Mouse (Mus musculus): ENCODE measurements at regions not wholly inside any gene's neighbourhood (a gene's known extent, or its start where the extent isn't known, plus 50 kb on each side); places are given as distances from the start of the nearest gene placed in this dataset.
A peak's percentile ranks its signal among the peaks of the same experiment; 100 is the strongest.
"Not testable (repeated sequence)": the region's sequence is repeated elsewhere in the genome, so short reads cannot be mapped to it uniquely, and the experiment has no call there.

GRCm38 (mm10) chr11:63211501-63211900 lies 82.7 kb downstream of the Pmp22 start:
- DNase-seq, result no peak

GRCm38 (mm10) chr11:63213043-63213442 lies 84.3 kb downstream of the Pmp22 start:
- DNase-seq, result peak; percentile 63

GRCm38 (mm10) chr11:63213901-63214425 lies 85.2 kb downstream of the Pmp22 start:
- DNase-seq, result no peak

GRCm38 (mm10) chr11:63215993-63216392 lies 87.2 kb downstream of the Pmp22 start:
- DNase-seq, result no peak

- DNase-seq, result no peak
Measured at GRCm38 (mm10) chr11:63217049-63217448, 88.3 kb downstream of the Pmp22 start.

- DNase-seq, result no peak
Measured at GRCm38 (mm10) chr11:63226471-63226870, 97.7 kb downstream of the Pmp22 start.

- no peak for DNase-seq
Measured at GRCm38 (mm10) chr11:63230786-63231185, 102.0 kb downstream of the Pmp22 start.

GRCm38 (mm10) chr11:63233172-63233966 lies 104.6 kb downstream of the Pmp22 start:
- no peak for DNase-seq

GRCm38 (mm10) chr11:63234481-63234880 lies 105.7 kb downstream of the Pmp22 start:
- DNase-seq, result no peak

GRCm38 (mm10) chr11:63238655-63239054 lies 109.9 kb downstream of the Pmp22 start:
- DNase-seq, result no peak

GRCm38 (mm10) chr11:63243906-63244416 lies 115.2 kb downstream of the Pmp22 start:
- DNase-seq, result no peak

- no peak for DNase-seq
Measured at GRCm38 (mm10) chr11:63245041-63245440, 116.3 kb downstream of the Pmp22 start.

GRCm38 (mm10) chr11:63246052-63246661 lies 117.4 kb downstream of the Pmp22 start:
- DNase-seq, result no peak

GRCm38 (mm10) chr11:63252012-63252856 lies 123.5 kb downstream of the Pmp22 start:
- no peak for DNase-seq

- no peak for DNase-seq
Measured at GRCm38 (mm10) chr11:63252968-63253602, 124.3 kb downstream of the Pmp22 start.

- DNase-seq, result peak; percentile 33
Measured at GRCm38 (mm10) chr11:63264432-63265061, 135.8 kb downstream of the Pmp22 start.

- DNase-seq, result not testable (repeated sequence)
Measured at GRCm38 (mm10) chr11:63266290-63266689, 137.5 kb downstream of the Pmp22 start.

GRCm38 (mm10) chr11:63276641-63277040 lies 147.9 kb downstream of the Pmp22 start:
- DNase-seq, result no peak

- no peak for DNase-seq
Measured at GRCm38 (mm10) chr11:63281839-63282238, 153.1 kb downstream of the Pmp22 start.

GRCm38 (mm10) chr11:63282541-63282940 lies 153.8 kb downstream of the Pmp22 start:
- no peak for DNase-seq

- no peak for DNase-seq
Measured at GRCm38 (mm10) chr11:63286026-63286425, 157.2 kb downstream of the Pmp22 start.
